Mouse (Mus musculus): ENCODE measurements around the gene Dhx8. TPM values are rescaled to one million over a fixed set of nuclear protein-coding genes. Genes with fewer than 3 reads are reported as not detected.

Gene Dhx8
- polyA plus RNA-seq, 1 experiment, result 19.1 TPM

DNA sequence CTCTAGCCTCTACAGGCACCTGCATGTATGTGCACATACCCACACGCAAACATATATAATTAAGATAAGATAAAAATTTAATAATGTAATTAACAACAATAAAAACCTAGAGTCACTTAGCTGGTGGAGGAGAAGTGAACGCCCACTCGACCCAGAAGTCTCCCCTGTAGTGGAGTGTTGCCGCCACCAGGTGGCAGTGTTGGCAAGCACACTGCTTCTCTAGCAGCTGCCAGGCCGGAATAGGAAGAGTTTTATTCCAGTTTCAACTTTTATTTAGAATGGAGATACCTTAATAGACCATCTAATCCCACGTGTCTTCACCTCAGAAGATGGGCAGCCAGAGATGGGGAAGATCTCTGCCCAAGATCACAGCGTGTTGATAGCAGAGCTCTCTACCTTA is 80.5 kb downstream of the Dhx8 start:
- Histone ChIP-seq H3K27me3 (ENCODE audit: control insufficient read depth, insufficient read depth, insufficient read length) (no peaks in the 10 kb centered on the region), H3ac (ENCODE audit: control insufficient read depth, insufficient read length) (no peak overlapping the region), H3K79me2 (ENCODE audit: control insufficient read depth, insufficient read depth) (no peaks in the 10 kb centered on the region), H3K4me3 (no peak overlapping the region), H3K36me3 (ENCODE audit: control insufficient read depth, insufficient read depth) (no peaks in the 10 kb centered on the region), H3K4me2 (ENCODE audit: low read depth) (no peak overlapping the region)
- TF ChIP-seq POLR2AphosphoS2 (IDR thresholded peaks at IDR 0.05; ENCODE audit: insufficient read length, low read depth) (no peak), CEBPB (IDR thresholded peaks at IDR 0.05; ENCODE audit: insufficient read depth, poor library complexity, severe bottlenecking) (no peak), MYOD1 (IDR thresholded peaks at IDR 0.05; ENCODE audit: control insufficient read depth in 1 of 3, insufficient read length in 2 of 3, low read depth in 2 of 3) (no peak), USF1 (IDR thresholded peaks at IDR 0.05; ENCODE audit: low read depth) (no peak), SRF (IDR thresholded peaks at IDR 0.05; ENCODE audit: control insufficient read depth, insufficient read length, low read depth) (no peak), E2F4 (IDR thresholded peaks at IDR 0.05; ENCODE audit: insufficient read depth) (no peak), POLR2A (IDR thresholded peaks at IDR 0.05; ENCODE audit: insufficient read length, low read depth) (no peak), TCF12 (IDR thresholded peaks at IDR 0.05; ENCODE audit: insufficient read depth, poor library complexity, severe bottlenecking) (no peak), MYOG (IDR thresholded peaks at IDR 0.05; ENCODE audit: control insufficient read depth in 1 of 3, insufficient read depth in 1 of 3, insufficient read length in 2 of 3, low read depth in 2 of 3) (no peak), TCF3 (IDR thresholded peaks at IDR 0.05; ENCODE audit: insufficient read length, low read depth) (no peak), REST (IDR thresholded peaks at IDR 0.05; ENCODE audit: insufficient read depth, insufficient read length) (no peak), MAX (IDR thresholded peaks at IDR 0.05; ENCODE audit: low read depth) (no peak)

DNA sequence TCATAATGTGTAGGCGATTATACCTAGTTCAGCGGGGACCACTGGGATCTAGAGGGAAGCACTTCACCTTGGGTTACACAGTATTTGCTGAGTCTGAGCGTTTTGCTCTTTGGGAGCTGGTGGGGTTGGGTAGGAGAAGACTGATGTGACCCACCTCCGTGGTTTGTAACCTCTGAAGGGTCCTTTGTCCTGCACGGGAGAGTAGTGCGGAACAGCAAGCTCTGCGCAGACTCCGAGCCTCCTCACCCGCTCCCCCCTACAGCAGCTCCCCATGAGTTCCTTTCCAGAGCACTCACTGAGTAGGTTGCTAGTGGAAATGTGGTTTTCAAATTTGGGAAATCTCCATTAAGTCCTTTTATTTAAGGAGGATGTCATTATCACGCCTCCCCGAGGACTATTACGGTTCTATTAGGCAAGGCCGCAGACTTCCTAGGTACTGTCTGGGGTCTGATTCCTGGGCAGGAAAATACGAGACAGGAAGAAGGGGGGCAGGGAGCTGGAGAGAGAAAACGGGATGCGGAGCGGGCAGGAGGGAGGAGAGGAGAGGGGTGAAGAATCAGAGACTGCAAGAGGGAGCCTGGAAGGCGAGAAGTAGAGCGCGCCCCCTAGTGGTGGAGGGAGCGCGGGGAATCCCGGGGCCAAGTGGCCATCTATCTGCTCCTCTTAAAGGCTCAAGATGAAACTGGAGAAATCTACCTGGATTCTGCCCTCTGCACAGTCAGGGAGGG is 81.8 kb downstream of the Dhx8 start:
- no peak overlapping the region for H3ac ChIP-seq (ENCODE audit: control insufficient read depth, insufficient read length)
- no peaks in the 10 kb centered on the region for H3K79me2 ChIP-seq (ENCODE audit: control insufficient read depth, insufficient read depth)
- no peaks in the 10 kb centered on the region for H3K27me3 ChIP-seq (ENCODE audit: control insufficient read depth, insufficient read depth, insufficient read length)
- H3K4me3 ChIP-seq, result no peak overlapping the region
- H3K4me2 ChIP-seq (ENCODE audit: low read depth), result no peak overlapping the region
- TF ChIP-seq MYOG (IDR thresholded peaks at IDR 0.05; ENCODE audit: control insufficient read depth in 1 of 3, insufficient read depth in 1 of 3, insufficient read length in 2 of 3, low read depth in 2 of 3) (no peak), POLR2AphosphoS2 (IDR thresholded peaks at IDR 0.05; ENCODE audit: insufficient read length, low read depth) (no peak), SRF (IDR thresholded peaks at IDR 0.05; ENCODE audit: control insufficient read depth, insufficient read length, low read depth) (no peak), MAX (IDR thresholded peaks at IDR 0.05; ENCODE audit: low read depth) (no peak), E2F4 (IDR thresholded peaks at IDR 0.05; ENCODE audit: insufficient read depth) (no peak), TCF3 (IDR thresholded peaks at IDR 0.05; ENCODE audit: insufficient read length, low read depth) (no peak), TCF12 (IDR thresholded peaks at IDR 0.05; ENCODE audit: insufficient read depth, poor library complexity, severe bottlenecking) (no peak)
- H3K36me3 ChIP-seq (ENCODE audit: control insufficient read depth, insufficient read depth), result no peaks in the 10 kb centered on the region

DNA sequence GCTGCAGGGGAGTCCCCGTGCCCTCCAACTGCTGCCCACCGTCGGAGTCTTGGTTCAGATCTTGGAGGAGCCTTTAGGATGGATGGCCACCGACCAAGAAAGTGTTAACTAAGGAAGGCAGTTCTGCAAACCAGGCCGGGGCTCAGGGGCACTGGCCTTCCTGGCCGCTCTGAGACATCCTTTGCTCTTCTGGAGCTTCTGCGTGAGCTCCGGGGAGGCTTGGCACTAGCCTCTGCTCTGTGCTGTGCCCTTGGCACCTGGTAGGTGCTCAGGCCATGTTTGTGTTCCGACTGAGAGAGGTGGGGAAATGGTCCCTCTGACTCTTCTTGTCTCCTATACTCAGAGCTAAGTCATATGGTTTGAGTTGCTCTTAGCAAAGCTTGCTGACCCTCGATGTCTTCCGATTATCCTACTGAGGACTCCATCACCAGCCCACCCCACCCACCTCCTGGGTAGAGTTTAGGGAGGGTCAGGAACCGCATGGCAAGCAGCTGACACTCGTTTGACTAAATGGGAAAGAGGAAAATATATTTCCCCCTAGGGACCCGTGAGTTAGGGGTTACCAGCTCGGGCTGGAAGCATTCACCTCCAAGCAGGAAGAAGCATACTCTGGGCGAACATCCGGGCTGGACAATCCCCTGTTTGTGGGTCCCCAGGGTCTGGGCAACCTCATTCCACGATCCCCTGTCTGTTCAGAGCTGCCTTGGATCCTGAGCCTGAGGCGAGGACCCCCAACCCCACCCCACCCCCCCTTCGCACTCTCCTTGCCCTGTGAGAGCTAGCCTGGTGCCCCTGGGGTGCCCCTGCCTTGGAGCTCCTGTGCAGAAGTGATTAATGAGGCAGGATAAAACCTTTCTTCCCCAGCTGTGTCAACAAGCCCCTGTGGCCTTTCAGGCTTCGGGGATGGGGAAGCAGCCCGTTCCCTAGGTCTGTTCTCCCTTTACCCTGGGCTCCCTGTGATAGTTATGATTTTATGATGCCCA is 82.7 kb downstream of the Dhx8 start:
- Histone ChIP-seq H3K4me3 (no peak overlapping the region), H3K27me3 (ENCODE audit: control insufficient read depth, insufficient read depth, insufficient read length) (no peaks in the 10 kb centered on the region), H3K4me2 (ENCODE audit: low read depth) (no peak overlapping the region), H3K36me3 (ENCODE audit: control insufficient read depth, insufficient read depth) (no peaks in the 10 kb centered on the region), H3K79me2 (ENCODE audit: control insufficient read depth, insufficient read depth) (no peaks in the 10 kb centered on the region), H3ac (ENCODE audit: control insufficient read depth, insufficient read length) (no peak overlapping the region)
- TF ChIP-seq TCF12 (IDR thresholded peaks at IDR 0.05; ENCODE audit: insufficient read depth, poor library complexity, severe bottlenecking) (no peak), POLR2AphosphoS2 (IDR thresholded peaks at IDR 0.05; ENCODE audit: insufficient read length, low read depth) (no peak), REST (IDR thresholded peaks at IDR 0.05; ENCODE audit: insufficient read depth, insufficient read length) (no peak), TCF3 (IDR thresholded peaks at IDR 0.05; ENCODE audit: insufficient read length, low read depth) (no peak), SRF (IDR thresholded peaks at IDR 0.05; ENCODE audit: control insufficient read depth, insufficient read length, low read depth) (no peak), MYOD1 (IDR thresholded peaks at IDR 0.05; ENCODE audit: control insufficient read depth in 1 of 3, insufficient read length in 2 of 3, low read depth in 2 of 3) (no peak), MYOG (IDR thresholded peaks at IDR 0.05; ENCODE audit: control insufficient read depth in 1 of 3, insufficient read depth in 1 of 3, insufficient read length in 2 of 3, low read depth in 2 of 3) (no peak), MAX (IDR thresholded peaks at IDR 0.05; ENCODE audit: low read depth) (no peak), CEBPB (IDR thresholded peaks at IDR 0.05; ENCODE audit: insufficient read depth, poor library complexity, severe bottlenecking) (no peak), USF1 (IDR thresholded peaks at IDR 0.05; ENCODE audit: low read depth) (no peak), POLR2A (IDR thresholded peaks at IDR 0.05; ENCODE audit: insufficient read length, low read depth) (no peak), E2F4 (IDR thresholded peaks at IDR 0.05; ENCODE audit: insufficient read depth) (no peak)

Other genes starting within 250 kb of the Dhx8 start
- 1.0 TPM for gene Brca1, start 181.0 kb upstream of the Dhx8 start, polyA plus RNA-seq (2012; fragmentation: generic; extraction: Trizol)
- 33.0 TPM for gene Nbr1, start 180.8 kb upstream of the Dhx8 start, polyA plus RNA-seq (2012; fragmentation: generic; extraction: Trizol)
- gene Tmem106a, start 150.7 kb upstream of the Dhx8 start, polyA plus RNA-seq (2012; fragmentation: generic; extraction: Trizol), result 1.8 TPM
- gene Gm11634, start 133.7 kb upstream of the Dhx8 start, polyA plus RNA-seq (2012; fragmentation: generic; extraction: Trizol), result not detected
- 8.5 TPM for gene Rdm1, start 105.7 kb upstream of the Dhx8 start, polyA plus RNA-seq (2012; fragmentation: generic; extraction: Trizol)
- gene Arl4d, start 67.4 kb upstream of the Dhx8 start, polyA plus RNA-seq (2012; fragmentation: generic; extraction: Trizol), result 7.7 TPM
- gene Etv4, start 52.5 kb downstream of the Dhx8 start, polyA plus RNA-seq (2012; fragmentation: generic; extraction: Trizol), result 21.2 TPM
- 0.16 TPM for gene Meox1, start 161.5 kb downstream of the Dhx8 start, polyA plus RNA-seq (2012; fragmentation: generic; extraction: Trizol)
- gene Sost, start 234.1 kb downstream of the Dhx8 start, polyA plus RNA-seq (2012; fragmentation: generic; extraction: Trizol), result 0.25 TPM

Data from myocyte (in vitro differentiated cells).